Mouse (Mus musculus): ENCODE data around the gene Kras.

Kras gene

DNA sequence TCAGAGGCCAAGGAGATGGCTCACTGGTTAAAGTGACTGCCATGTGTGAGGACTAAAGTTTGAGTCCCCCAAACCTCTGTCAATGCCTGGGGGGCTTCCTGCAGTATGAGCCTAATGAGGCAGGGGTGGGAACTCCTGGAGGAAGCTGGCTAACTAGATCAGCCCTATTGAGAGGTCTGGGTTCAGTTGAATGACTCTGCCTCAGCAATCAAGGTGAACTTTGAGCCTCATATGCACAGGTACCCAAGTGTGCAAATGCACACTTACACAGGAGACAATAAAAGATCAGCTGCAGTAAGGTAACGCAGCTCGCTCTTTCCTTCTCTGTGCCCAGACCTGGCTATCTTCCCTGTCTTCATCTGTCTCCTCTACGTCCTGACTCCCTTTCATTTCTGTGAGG is 57.0 kb downstream of the Kras start:
- no peak for DNase-seq (ENCODE audit: low read depth, low spot score)

DNA sequence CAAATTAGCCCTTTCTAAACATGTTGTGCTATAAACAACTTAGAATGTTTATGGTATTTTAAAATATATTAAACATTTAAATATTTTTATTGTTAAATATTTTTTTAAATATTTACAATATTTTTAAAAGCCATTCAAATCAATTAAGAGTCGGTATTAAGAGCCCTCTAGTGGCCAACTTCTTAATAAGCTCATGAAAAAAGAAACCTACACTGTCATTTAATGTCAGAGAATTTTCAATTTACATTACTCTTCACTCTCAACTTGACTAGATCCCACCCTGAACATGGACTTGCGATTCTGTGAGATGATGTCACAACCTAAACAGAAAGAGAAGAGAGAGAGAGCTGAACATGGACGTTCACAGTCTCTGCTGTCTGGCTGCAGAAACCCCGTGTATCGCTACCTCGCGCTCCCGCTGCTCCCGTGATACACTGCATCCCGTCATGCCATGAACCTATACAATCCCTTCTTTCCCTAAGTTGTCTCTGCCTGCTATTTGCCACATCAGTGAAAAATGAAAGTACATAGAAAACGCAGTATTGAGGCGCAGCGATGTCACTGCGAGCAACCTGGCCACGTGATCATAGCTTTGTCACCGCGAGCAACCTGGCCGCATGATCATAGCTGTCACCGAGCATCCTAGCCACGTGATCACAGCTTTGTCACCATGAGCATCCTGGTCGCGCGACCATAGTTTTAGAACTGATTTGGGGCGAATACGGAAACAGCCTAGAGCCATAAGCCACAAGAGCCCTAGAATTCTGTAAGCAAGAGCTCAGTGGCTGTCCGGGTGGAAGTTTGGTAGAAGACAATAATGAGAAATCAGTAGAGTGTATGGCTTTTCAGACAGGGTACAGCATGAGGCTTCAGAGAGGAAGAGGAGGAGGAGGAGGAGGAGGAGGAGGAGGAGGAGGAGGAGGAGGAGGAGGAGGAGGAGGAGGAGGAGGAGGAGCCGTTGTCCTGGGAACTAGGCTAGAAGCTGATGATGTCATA is 62.6 kb downstream of the Kras start:
- DNase-seq (ENCODE audit: low read depth, low spot score) = no peak

DNA sequence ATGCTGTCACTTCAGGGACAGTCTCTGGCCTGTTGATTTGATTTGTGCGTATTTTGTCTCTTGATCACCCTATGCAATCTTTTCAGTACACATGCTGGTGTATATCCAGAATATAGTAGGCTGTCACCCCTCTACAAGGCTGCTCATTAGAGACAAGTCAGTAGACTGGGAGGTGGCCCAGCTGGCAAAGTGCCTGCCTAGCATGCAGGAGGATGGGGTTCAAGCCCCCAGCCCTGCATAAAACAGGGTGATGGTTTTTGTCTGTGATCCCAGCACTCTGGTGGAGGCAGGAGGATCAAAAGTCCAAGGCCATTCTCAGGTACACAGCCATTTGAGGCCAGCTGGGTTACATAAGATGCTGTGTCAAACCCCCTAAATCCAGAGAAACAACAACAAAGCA is 63.9 kb downstream of the Kras start:
- no peak for DNase-seq (ENCODE audit: low read depth, low spot score)

DNA sequence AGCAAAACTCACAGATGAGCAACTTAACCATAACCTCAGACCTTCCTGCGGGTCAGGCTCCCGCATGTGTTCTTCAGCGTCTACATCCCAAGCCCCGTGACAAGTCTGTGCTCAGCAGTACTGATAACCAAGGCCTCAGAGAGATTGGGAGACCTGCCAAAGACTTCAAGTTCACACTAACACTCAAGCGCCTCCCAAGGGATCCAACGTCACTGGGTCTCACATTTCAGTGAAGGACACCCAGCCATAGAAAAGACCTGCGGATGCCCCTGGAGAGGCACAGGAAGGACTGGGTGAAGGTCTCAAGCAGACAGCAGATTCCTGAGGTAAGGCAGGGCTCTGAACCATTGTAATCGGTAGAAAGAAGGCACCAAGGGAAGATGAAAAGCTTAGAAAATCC is 68.0 kb downstream of the Kras start:
- no peak for DNase-seq (ENCODE audit: low read depth, low spot score)

DNA sequence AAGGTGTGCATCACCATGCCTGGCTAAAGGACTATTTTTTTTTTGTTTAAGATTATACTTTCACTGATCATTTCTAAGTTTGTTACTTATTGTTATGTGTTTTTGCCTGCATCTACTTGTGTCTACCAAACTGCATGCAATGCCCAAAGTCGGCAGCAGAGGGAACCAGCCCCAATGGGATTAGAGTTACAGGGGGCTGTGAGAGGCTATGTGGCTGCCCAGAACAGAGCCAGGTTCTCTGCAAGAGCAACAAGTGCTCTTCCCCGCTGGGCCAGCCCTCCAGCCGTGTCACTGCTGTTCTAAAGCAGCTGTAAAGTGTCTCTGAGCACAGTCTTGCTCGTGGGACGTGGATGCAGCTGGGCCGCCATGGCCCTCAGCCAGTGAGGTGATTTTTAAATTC is 70.4 kb downstream of the Kras start:
- DNase-seq (ENCODE audit: low read depth, low spot score) = peak; percentile 37

DNA sequence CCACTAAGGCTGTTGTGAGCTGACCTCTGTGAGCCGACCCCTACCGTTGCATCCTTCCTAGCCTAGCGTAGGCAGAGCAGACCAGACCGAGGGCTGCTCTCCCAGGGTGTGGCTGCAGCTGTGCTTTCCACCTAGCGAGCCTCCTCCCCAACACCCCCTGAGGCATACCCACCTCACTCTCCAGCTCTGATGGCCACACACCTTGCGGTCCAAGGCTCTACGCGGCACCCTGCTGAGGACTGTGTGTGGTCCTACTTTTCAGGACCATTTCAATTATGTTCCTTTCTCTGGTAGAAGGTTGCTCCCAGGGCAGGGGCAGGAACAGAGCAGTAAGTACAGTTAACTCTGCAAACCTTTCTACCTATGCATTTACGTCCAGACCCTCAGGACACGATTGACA is 73.6 kb downstream of the Kras start:
- no peak for DNase-seq (ENCODE audit: low read depth, low spot score)

DNA sequence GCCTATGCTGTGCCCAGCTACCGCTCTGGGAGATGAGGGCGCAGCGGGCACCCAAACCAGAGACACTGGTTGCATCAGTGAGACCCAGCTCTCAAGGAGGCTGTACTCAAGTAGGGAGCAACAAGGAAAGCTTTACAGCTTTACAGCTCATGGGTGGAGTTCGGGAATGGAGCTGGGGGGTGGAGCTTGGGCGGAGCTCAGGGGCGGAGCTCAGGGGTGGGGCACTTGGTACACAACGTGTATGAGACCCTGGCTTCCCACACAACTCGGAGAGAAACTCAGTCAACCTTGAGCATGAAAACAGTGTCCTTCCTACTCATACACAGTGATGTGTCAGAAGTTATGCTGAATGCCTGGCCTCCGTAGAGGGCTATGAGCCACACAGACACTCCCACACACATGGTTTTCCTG is 74.5 kb downstream of the Kras start:
- no peak for DNase-seq (ENCODE audit: low read depth, low spot score)

DNA sequence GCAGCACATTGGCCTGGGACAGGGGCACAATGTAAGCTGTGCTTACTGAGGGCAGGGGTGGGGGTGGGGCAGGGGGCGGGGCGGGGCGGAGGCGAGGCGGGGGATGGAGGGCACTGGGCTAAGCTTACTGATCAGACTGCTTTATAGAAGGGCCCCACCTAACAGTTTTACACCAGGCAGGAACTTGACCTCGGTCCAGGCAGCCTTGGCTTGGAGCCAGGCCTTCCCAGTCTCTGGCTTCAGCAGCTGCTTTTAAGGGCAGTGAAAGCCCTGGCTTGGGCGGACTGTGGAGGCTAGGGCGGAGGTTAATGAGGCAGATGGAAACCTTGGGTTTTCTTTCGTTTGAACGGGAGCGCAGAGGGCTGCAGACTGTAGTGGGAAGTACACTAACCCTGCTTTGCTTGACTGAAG is 76.3 kb downstream of the Kras start:
- DNase-seq (ENCODE audit: low read depth, low spot score) = peak; percentile 24

DNA sequence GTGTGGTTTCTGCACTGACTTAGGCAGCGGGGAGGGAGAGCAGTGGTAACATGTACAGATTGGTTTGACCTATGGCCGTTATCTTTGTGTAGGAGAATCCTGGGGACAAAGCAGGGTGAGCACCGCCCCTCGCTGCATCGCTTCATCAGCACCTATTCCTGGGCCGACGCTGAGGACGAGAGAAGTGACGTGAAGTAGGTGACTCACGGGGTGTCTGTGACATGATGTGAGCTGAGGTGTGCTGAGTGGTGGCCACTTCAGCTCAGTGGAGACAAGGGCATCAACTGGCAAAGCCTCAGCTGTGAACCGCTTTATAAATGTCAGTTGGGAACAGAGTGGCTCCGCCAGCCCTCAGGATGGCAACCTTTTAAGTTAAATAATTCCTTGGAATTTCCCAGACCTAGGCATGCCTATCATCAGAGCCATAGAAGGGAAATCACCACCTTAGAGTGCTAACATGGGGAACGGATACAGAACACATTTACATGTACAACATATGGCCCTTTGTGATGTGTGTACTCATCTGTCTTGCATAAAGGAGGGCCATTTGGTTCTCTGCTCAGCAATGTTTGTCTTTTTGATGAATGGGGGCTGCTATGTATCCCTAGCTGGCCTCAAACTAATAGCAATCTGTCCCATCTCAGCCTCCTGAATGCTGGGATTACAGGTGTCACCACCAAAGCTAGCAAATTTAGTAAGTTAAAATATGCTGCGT is 78.0 kb downstream of the Kras start:
- DNase-seq (ENCODE audit: low read depth, low spot score) = no peak
